Mouse (Mus musculus) small intestine, adult 2 months (tissue): ENCODE results near the gene Sec61b. TPM values are rescaled to one million over a fixed set of nuclear protein-coding genes. Genes with fewer than 3 reads are reported as not detected.
A peak's percentile ranks its signal among the peaks of the same experiment; 100 is the strongest.

Experiments used
- H3K27ac ChIP-seq: fragments of 200-500 bp; 2 replicates; pipeline ENCODE4 v1.5.1; 2012; ENCODE audit warnings: low read depth, low read length, control low read depth, inconsistent platforms; ENCODE audit not compliant: insufficient read depth
- H3K27me3 ChIP-seq: fragments of 200-500 bp; 2 replicates; pipeline ENCODE4 v1.6.1; 2012; ENCODE audit warnings: mild to moderate bottlenecking, moderate library complexity, low read length, inconsistent platforms; ENCODE audit not compliant: control insufficient read depth, insufficient read depth
- H3K36me3 ChIP-seq: fragments of 200-500 bp; 2 replicates; pipeline ENCODE4 v1.6.1; 2012; ENCODE audit warnings: mild to moderate bottlenecking, low read length, control low read depth, inconsistent platforms; ENCODE audit not compliant: control insufficient read depth, insufficient read depth
- H3K4me1 ChIP-seq: fragments of 200-500 bp; 2 replicates; pipeline ENCODE4 v1.6.1; 2012; ENCODE audit warnings: low read length, inconsistent platforms, mixed read lengths; ENCODE audit not compliant: control insufficient read depth, insufficient read depth, insufficient read length
- H3K4me3 ChIP-seq: fragments of 200-500 bp; 2 replicates; pipeline ENCODE4 v1.5.1; 2012; ENCODE audit warnings: low read depth, mild to moderate bottlenecking, control low read depth, inconsistent platforms, low read length, moderate library complexity
- CTCF ChIP-seq: fragments of 200-500 bp; IDR thresholded peaks from 2 replicates; pipeline ENCODE4 v1.5.1; 2012; ENCODE audit warnings: low read depth, mild to moderate bottlenecking, control low read depth, inconsistent platforms, low read length, moderate library complexity, mixed read lengths; ENCODE audit not compliant: insufficient replicate concordance, insufficient read length; ENCODE audit errors: extremely low read depth
- POLR2A ChIP-seq: fragments of 200-500 bp; IDR thresholded peaks from 2 replicates; pipeline ENCODE4 v1.6.1; 2012; ENCODE audit warnings: low read depth, mild to moderate bottlenecking, control low read depth, inconsistent platforms, low read length, moderate library complexity
- WGBS: fragments of 180-500 bp; shearing (Covaris S2); methylation state at CpG from one replicate; pipeline ENCODE4 v1.1.7; 2018; 5-methylcytosine and 5-hydroxymethylcytosine counted together
- polyA plus RNA-seq: library from polyadenylated mRNA; depleted of rRNA; stranded (reverse); fragments of >200 nt; gene quantifications from 2 replicates; pipeline ENCODE4 v1.2.3, GENCODE M21; 2012

Gene Sec61b
- polyA plus RNA-seq, 1 experiment, result 368 TPM

DNA sequence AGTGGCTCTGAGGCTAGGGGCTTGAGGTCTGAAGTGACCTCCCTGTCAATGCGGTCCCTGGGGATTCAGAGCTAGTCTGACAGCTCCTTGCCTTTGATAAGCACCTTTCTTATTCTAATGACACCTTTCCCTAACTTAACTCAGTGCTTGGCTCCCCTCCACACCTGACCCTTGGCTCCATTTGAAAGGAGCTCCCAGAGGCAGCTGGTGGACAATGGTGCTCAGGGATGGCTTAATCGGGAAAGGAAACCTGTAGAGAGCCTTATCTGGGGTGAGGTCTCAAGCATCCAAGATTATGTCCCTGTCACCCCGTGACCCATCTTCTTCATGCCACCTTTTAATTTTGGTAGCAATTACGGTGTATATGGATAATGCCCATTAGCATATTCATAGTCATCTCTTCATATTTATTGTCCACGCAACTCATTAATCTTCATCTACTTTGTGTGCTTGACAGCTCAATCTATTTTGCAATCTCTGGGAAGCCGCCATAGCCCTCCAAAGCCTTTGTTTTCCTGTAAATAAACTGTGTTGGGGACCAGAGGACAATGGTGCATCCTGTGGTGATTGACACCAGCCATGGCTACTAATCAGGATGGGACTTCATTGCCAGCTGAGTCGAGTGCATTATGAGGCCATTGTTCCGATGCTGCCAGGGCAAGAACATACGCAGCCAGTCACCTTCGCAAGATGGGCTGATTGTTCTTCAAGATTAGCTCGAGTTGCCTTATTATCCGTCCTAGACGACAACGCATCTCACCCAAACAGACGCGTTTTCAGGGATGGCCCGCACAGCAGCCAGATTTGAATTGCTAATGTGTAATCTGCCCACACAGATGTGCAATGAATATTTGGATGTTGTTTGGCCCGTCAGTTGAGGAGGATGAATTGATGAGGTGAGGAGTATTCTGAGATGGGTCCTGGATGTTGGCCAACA, 24.6 kb upstream of the Sec61b start:
- no peaks in the 10 kb centered on the region for H3K4me1 ChIP-seq
- 0 out of 2 replicates have a peak, but pooled peaks cover 5% of the 10 kb centered on the region for H3K27me3 ChIP-seq
- no peak for TF ChIP-seq POLR2A
- TF ChIP-seq CTCF, result no peak
- H3K4me3 ChIP-seq, result no peak overlapping the region
- H3K27ac ChIP-seq, result no peak overlapping the region
- 38% methylated on average over 18 of the region's 18 CpGs for WGBS
- H3K36me3 ChIP-seq, result no peaks in the 10 kb centered on the region

DNA sequence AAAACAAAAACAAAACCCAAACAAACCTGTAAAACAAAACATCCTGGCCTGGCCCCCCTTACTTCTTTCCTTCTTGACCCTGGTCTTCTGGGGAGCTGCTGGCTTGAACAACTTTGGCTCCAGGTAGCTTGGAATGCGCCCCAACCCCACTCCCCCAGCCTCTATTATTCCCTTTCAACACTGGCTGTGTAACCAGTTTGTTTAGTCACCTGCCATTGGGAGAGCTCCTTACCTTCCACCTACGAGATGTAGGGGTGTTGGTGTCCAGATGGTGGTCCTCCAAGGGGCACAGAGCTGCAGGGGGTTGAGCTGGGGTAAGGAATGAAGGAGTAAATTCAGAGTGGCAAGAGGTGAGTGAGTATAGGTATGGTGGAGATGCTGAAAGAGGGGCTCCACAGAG, 7.3 kb upstream of the Sec61b start:
- H3K4me1 ChIP-seq, result no peaks in the 10 kb centered on the region
- H3K27ac ChIP-seq, result no peak overlapping the region
- H3K27me3 ChIP-seq, result no peaks in the 10 kb centered on the region
- H3K36me3 ChIP-seq, result peaks cover 19% of the 10 kb centered on the region
- TF ChIP-seq POLR2A, result no peak
- TF ChIP-seq CTCF, result no peak
- 95% methylated on average over 2 of the region's 2 CpGs for WGBS
- no peak overlapping the region for H3K4me3 ChIP-seq

DNA sequence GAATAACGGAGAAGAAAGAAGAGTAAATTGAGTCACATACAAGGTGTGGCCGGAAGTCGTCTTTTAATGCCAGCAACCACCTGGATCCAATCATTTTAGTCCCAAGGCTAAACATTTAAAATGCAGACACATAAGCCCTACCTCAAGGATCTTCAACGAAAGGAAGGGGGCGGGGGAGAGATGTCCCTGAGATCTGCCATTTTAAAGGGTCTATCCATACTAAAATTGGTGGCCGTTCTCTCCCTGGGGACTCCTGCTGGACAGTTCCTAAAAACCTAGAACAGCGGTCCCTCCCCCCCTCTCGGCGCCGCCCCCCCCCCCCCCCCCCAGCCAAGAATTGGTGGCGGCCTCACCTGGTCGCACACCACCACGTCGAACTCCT, 881 bp upstream of the Sec61b start:
- H3K27ac ChIP-seq, result peak overlapping the region; percentile 88; the same call in 1 of the 2 replicates
- TF ChIP-seq POLR2A, result no peak
- no peak for TF ChIP-seq CTCF
- H3K27me3 ChIP-seq, result no peaks in the 10 kb centered on the region
- WGBS, result under 1% methylated on average over 10 of the region's 14 CpGs
- peaks cover 33% of the 10 kb centered on the region for H3K36me3 ChIP-seq
- H3K4me1 ChIP-seq, result peaks cover 2% of the 10 kb centered on the region; the same call in 1 of the 2 replicates
- peak overlapping the region; percentile 99 for H3K4me3 ChIP-seq

DNA sequence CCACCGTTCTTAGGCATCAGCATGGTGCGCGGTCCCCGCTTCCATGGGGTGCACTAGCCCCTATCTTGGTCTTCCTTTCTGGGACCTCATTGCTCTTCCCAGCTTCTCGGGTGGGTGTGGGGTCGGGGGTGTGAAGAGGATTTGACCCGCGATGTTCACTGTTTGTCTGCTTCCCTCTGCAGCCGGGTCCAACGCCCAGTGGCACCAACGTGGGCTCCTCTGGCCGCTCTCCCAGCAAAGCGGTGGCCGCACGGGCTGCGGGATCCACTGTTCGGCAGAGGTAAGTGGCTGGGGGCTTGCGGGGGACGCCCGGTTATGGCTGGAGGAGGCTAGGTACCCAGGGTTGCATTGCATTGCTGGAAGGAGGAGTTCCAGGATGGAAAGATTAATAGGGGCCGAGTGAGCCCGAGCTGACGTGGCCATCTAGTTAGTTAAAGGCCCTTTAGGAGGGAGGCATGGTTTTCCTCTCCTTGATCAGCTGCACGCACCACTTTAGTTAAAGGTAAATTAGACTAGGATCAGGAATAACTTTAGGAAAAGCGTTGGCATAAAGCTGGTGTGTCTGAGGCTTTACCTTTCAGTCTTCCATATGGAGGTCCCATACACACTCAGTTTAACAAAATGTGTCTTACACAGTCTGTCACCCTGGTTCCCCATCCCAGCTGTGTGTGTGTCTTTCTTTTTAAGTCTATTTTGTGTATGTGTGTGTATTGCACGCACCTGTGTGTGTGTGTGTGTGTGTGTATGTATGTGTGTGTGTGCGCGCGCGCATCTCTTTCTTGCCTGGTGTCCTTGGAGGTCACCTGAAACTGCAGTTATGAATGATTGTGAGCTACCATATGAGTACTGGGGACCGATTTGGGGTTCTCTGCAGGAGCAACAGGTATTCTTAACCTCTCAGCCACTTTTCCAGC, 529 bp downstream of the Sec61b start:
- H3K27me3 ChIP-seq, result no peaks in the 10 kb centered on the region
- H3K36me3 ChIP-seq, result peaks cover 37% of the 10 kb centered on the region
- H3K27ac ChIP-seq, result peak overlapping the region; percentile 29
- no peak for TF ChIP-seq CTCF
- TF ChIP-seq POLR2A, result 0 out of 2 replicates have a peak, but pooled peaks have one; percentile 7
- WGBS, result 9% methylated on average over 31 of the region's 31 CpGs
- H3K4me1 ChIP-seq, result peaks cover 2% of the 10 kb centered on the region; the same call in 1 of the 2 replicates
- H3K4me3 ChIP-seq, result peak overlapping the region; percentile 99

DNA sequence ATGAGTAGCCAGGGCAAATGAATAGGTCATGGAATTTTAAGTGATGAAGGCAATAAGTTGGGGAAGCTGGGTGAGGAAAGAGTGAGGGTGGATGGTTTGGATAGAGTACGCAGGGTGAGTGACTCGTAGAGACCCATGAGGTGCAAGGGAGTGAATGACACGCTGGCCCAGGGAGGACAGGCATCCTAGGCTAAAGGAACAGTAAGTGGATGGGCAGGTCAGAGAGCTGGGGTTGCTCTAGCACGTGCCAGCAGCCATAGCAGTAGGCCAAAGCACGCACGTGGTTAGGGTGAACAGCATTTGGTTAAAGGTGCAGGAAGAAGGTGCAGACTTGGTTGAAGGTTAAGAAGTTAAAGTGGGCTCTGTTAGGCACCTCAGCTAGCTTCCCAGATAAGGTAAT, 3.1 kb downstream of the Sec61b start:
- Histone ChIP-seq H3K27me3 (no peaks in the 10 kb centered on the region), H3K27ac (no peak overlapping the region), H3K36me3 (peaks cover 48% of the 10 kb centered on the region), H3K4me1 (peaks cover 2% of the 10 kb centered on the region; the same call in 1 of the 2 replicates), H3K4me3 (no peak overlapping the region)
- TF ChIP-seq CTCF, result no peak
- TF ChIP-seq POLR2A, result no peak
- WGBS, result 90% methylated on average over 6 of the region's 6 CpGs

DNA sequence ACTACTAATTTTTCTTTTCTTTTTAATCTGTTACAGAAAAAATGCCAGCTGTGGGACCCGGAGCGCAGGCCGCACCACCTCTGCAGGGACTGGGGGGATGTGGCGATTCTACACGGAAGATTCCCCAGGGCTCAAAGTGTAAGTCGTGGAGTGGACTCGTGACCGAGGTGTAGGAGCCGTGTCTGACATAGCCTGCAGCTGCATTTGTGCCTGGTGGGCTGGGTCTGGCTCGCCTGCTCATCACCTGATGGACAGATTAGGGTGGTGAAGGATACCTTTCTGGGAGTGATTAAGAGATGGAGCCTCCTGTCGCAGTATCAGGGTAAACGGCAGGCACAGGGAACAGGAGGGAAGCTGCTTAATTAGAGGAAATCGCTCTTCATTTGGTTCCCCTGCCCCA, 5.6 kb downstream of the Sec61b start:
- peaks cover 52% of the 10 kb centered on the region for H3K36me3 ChIP-seq
- TF ChIP-seq CTCF (no peak), POLR2A (no peak)
- H3K4me1 ChIP-seq, result peaks cover 2% of the 10 kb centered on the region; the same call in 1 of the 2 replicates
- no peak overlapping the region for H3K4me3 ChIP-seq
- H3K27me3 ChIP-seq, result no peaks in the 10 kb centered on the region
- no peak overlapping the region for H3K27ac ChIP-seq
- 96% methylated on average over 13 of the region's 13 CpGs for WGBS
